Mouse (Mus musculus) embryonic facial prominence, embryonic 13.5 days (tissue): Measurements from ENCODE around the gene Ptpn5. TPM values are rescaled to one million over a fixed set of nuclear protein-coding genes. Genes with fewer than 3 reads are reported as not detected.

Source experiments
- ATAC-seq: fragments of 200-750 bp; cut with Nextera tagmentation; 2 replicates; pipeline ENCODE4 v1.8.0; 2017; ENCODE audit warnings: low read depth; ENCODE audit not compliant: insufficient number of reproducible peaks, insufficient read depth, low FRiP score, low TSS enrichment
- H3K27ac ChIP-seq: fragments of 300-500 bp; sonication (generic); 2 replicates; pipeline ENCODE4 v1.5.1; 2015; ENCODE audit warnings: moderate library complexity, mild to moderate bottlenecking, inconsistent platforms
- H3K27me3 ChIP-seq: fragments of 300-500 bp; sonication (generic); 2 replicates; pipeline ENCODE4 v1.6.1; 2015; ENCODE audit warnings: mild to moderate bottlenecking, inconsistent platforms
- H3K36me3 ChIP-seq: fragments of 300-500 bp; sonication (generic); 2 replicates; pipeline ENCODE4 v1.6.1; 2015; ENCODE audit warnings: mild to moderate bottlenecking, inconsistent platforms
- H3K4me1 ChIP-seq: fragments of 300-500 bp; sonication (generic); 2 replicates; pipeline ENCODE4 v1.6.1; 2015; ENCODE audit warnings: inconsistent platforms
- H3K4me2 ChIP-seq: fragments of 300-500 bp; sonication (generic); 2 replicates; pipeline ENCODE4 v1.6.1; 2015; ENCODE audit warnings: moderate library complexity, mild to moderate bottlenecking, inconsistent platforms
- H3K4me3 ChIP-seq: fragments of 300-500 bp; sonication (generic); 2 replicates; pipeline ENCODE4 v1.5.1; 2015; ENCODE audit warnings: mild to moderate bottlenecking, inconsistent platforms
- H3K9ac ChIP-seq: fragments of 300-500 bp; sonication (generic); 2 replicates; pipeline ENCODE4 v1.6.1; 2015; ENCODE audit warnings: mild to moderate bottlenecking, inconsistent platforms
- H3K9me3 ChIP-seq: fragments of 300-500 bp; sonication (generic); 2 replicates; pipeline ENCODE4 v1.6.1; 2016; ENCODE audit warnings: inconsistent platforms
- WGBS: fragments of 180-500 bp; shearing (Covaris S2); methylation state at CpG from one replicate; pipeline ENCODE4 v1.1.7; 2015; ENCODE audit warnings: mixed read lengths; 5-methylcytosine and 5-hydroxymethylcytosine counted together
- polyA plus RNA-seq: library from polyadenylated mRNA; unstranded; fragments of >200 nt; fragmentation: Nextera tagmentation; extraction: Ambion mirVana; gene quantifications from 2 replicates; pipeline ENCODE4 v1.2.1, GENCODE M21; 2015

Gene Ptpn5
- polyA plus RNA-seq, 1 experiment from 2014 or later = 1.5 TPM

DNA sequence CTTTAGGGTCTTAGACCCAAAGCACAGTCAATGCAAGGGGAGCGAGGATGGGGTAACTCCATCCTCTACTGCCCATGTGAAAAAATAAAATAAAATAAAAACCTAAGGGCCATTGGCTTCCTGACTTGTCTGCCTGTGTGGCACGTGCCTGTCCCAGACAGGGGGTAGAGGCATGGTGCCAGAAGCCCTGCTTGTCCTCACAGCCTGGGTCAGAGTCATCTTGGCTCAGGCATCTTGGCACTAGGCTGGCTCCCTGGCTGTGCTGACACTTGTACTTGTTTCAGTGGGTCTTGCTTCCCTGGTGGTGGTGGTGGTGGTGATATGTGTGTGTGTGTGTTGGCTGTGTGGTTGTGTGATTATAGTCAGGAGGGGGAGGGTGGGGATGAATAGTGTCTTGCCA lies 78.8 kb downstream of the Ptpn5 start:
- peaks cover 21% of the 10 kb centered on the region for H3K4me1 ChIP-seq
- H3K9ac ChIP-seq = no peak overlapping the region
- H3K4me2 ChIP-seq = no peak overlapping the region
- H3K27me3 ChIP-seq = no peaks in the 10 kb centered on the region
- H3K27ac ChIP-seq = no peak overlapping the region
- no peaks in the 10 kb centered on the region for H3K9me3 ChIP-seq
- no peak for ATAC-seq
- H3K36me3 ChIP-seq = peaks cover 6% of the 10 kb centered on the region; the same call in 1 of the 2 replicates
- H3K4me3 ChIP-seq = no peak overlapping the region
- WGBS = 73% methylated on average over 2 of the region's 2 CpGs

DNA sequence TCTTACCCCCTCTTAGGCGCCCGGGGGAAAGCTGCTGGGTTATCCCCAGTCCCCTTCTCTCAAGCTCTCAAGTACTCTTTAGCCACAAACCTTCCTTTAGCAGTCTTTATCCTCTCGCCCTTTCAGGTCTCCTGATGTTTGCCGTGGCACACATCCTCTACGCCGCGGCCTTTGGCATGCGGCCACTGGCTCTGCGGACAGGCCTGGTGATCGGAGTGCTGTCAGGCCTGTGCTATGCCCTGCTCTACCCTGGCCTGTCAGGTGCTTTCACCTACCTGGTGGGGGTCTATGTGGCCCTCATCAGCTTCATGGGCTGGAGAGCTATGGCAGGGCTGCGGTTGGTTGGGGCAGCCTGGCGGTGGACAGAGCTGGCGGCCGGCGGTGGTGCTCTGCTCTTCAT lies 80.2 kb downstream of the Ptpn5 start:
- 94% methylated on average over 15 of the region's 15 CpGs for WGBS
- H3K27me3 ChIP-seq = no peaks in the 10 kb centered on the region
- H3K9ac ChIP-seq = no peak overlapping the region
- no peak overlapping the region for H3K4me3 ChIP-seq
- H3K36me3 ChIP-seq = peaks cover 6% of the 10 kb centered on the region; the same call in 1 of the 2 replicates
- no peak overlapping the region for H3K27ac ChIP-seq
- no peak for ATAC-seq
- no peaks in the 10 kb centered on the region for H3K9me3 ChIP-seq
- H3K4me1 ChIP-seq = peaks cover 21% of the 10 kb centered on the region
- H3K4me2 ChIP-seq = no peak overlapping the region

DNA sequence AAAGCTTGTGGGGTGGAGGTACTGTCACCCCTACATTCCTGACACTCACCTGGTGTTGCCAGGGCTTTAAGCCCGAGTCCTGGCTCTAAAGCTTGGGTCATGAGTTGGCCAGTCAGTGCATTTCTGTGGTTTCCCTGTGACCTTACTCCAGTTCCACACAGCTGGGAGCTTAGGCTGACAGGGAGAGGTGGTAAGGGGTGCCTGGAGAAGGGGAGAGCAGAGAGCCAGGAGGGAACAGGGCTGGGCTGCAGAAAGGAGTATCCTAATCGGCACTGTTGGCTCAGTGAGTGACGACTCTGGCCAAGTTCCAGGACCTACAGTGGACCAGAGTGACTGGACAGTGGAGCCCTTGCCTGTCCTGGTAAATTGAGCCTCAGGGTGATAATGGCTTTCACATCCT lies 81.2 kb downstream of the Ptpn5 start:
- Histone ChIP-seq H3K4me3 (peak overlapping the region; percentile 68; the same call in 1 of the 2 replicates), H3K27ac (peak overlapping the region; percentile 76), H3K4me1 (peaks cover 21% of the 10 kb centered on the region), H3K4me2 (peak overlapping the region; percentile 79), H3K36me3 (peaks cover 6% of the 10 kb centered on the region; the same call in 1 of the 2 replicates), H3K9ac (peak overlapping the region; percentile 75; the same call in 1 of the 2 replicates), H3K9me3 (no peaks in the 10 kb centered on the region), H3K27me3 (no peaks in the 10 kb centered on the region)
- 27% methylated on average over 3 of the region's 3 CpGs for WGBS
- no peak for ATAC-seq

DNA sequence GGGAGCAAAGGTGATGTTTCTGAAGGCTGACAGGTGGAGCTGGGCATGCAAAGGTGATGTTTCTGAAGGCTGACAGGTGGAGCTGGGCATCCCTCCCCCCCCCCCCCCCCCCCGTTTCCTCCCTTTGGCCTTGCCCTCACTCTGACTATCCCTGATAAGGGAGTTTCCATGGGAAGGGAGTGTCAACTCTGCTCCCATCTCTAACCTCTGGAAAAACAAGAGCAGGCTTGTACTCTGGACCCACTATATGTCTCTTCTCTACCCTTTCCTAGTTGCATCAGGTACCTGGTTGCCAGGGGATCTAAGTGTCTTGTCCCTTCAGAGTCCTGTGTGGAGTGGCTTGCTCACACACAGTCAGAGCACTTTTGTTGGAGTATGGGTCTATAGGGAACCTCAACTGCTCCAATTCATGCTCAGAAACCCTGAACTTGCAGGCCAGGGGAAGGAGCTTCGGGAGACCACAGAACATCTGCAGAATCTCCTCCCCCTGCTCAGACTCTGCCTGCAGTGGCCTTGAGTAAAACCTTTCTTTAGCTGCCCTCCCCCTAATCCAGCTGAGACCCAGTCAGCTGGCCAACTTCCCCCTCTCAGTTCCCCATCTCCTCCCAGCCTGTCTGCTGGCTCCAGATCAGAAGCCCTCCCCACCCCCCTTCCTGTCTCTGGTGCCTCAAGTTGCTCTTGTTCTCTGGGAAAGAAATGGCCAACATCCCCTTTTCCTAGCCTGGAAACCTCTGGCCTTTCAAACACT lies 81.9 kb downstream of the Ptpn5 start:
- WGBS = 6% methylated on average over 2 of the region's 2 CpGs
- Histone ChIP-seq H3K9ac (peak overlapping the region; percentile 75), H3K4me2 (peak overlapping the region; percentile 79), H3K4me1 (peaks cover 21% of the 10 kb centered on the region), H3K27me3 (no peaks in the 10 kb centered on the region), H3K4me3 (peak overlapping the region; percentile 68), H3K27ac (peak overlapping the region; percentile 76), H3K9me3 (no peaks in the 10 kb centered on the region), H3K36me3 (peaks cover 6% of the 10 kb centered on the region; the same call in 1 of the 2 replicates)
- no peak for ATAC-seq

DNA sequence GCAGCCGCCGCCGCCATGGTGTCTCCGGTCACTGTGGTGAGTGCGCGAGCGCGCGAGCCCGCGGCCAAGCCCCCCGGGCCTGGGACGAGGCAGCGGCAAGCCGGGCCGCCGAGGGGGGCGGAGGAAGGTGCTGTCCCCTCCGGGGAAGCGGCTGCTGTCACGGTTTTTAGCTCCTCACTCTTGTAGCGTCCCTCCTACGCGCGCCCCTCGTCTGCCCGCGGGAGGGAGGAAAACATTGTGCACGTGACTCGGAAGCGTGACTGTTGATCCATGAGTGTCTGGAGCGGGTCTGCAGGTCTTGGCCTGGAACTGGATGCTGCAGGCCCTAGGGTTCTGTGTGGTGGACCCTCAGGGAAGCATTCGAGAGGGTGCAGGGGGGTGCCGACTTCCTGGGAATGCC lies 82.7 kb downstream of the Ptpn5 start:
- Histone ChIP-seq H3K9ac (peak overlapping the region; percentile 75), H3K36me3 (peaks cover 6% of the 10 kb centered on the region; the same call in 1 of the 2 replicates), H3K27ac (peak overlapping the region; percentile 87), H3K4me3 (peak overlapping the region; percentile 68), H3K4me2 (peak overlapping the region; percentile 79), H3K27me3 (no peaks in the 10 kb centered on the region), H3K9me3 (no peaks in the 10 kb centered on the region), H3K4me1 (peaks cover 21% of the 10 kb centered on the region)
- ATAC-seq = peak; percentile 53
- 0% methylated on average over 34 of the region's 34 CpGs for WGBS

DNA sequence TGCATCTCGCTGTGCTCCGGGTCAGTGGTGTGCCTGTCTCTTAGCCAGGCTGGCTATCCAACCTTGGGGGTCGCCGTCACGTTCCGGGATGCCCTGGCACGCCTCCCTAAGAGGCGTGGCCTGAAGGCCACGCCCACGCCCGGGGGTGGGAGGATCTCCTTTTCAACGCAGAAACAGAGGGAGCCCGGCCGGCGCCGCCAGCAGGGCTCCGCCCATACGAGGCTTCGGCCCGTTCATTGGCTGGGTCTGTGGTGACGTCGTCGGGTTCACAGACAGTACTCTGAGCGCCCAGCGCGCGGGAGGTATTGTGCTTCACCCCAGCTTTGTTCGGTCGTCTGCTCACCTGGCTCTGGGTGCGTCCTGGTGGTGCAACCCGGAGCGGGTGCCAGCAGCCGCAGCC lies 83.1 kb downstream of the Ptpn5 start, which contains the start of gene Tmem86a:
Gene Tmem86a, plus strand, starts transcription at position 236 of the 400 bp plus-strand sequence.
- Histone ChIP-seq H3K9me3 (no peaks in the 10 kb centered on the region), H3K9ac (peak within 1 kb of the TSS; percentile 75), H3K36me3 (peaks cover 6% of the 10 kb centered on the region; the same call in 1 of the 2 replicates), H3K4me1 (peaks cover 21% of the 10 kb centered on the region), H3K4me2 (peak within 1 kb of the TSS; percentile 79), H3K27me3 (no peaks in the 10 kb centered on the region), H3K27ac (peak within 1 kb of the TSS; percentile 87), H3K4me3 (peak within 1 kb of the TSS; percentile 68)
- peak; percentile 98 for ATAC-seq
- WGBS = under 1% methylated on average over 33 of the region's 33 CpGs

DNA sequence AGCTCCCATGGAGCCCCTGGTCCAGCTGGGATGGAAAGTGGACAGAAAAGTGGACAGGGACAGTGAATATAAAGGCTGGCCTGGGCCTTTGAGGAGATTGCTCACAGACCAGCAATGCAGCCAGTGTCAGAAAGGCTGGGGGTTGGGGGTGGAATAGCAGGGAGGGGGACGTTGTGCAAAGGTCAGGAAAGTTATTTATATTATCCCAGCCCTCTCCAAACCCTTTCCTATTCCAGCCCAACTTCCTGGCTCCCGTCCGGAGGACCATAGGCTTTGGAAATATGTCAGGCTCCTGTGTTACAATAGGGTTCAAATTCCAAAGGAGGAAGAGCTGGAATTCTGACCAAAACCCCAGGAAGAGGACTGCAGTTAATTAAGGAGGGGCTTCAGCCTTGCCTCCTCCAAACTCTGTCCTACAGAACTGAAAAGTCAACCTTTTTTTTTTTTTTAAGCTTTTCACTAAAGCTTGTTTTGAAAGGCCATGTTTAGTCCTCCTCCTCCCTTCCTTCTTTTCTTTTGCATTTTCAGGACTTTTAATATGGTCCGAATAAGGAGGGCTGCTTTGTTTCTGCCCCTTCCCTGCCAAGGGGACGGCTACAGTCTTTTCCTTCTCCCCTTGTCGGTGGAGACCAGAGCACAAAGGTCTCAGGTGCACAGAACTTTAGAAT lies 90.5 kb downstream of the Ptpn5 start:
- 32% methylated on average over 6 of the region's 6 CpGs for WGBS
- H3K36me3 ChIP-seq = no peaks in the 10 kb centered on the region
- no peak for ATAC-seq
- H3K4me3 ChIP-seq = no peak overlapping the region
- H3K27ac ChIP-seq = no peak overlapping the region
- H3K4me1 ChIP-seq = 0 out of 2 replicates have a peak, but pooled peaks cover 3% of the 10 kb centered on the region
- H3K9me3 ChIP-seq = no peaks in the 10 kb centered on the region
- no peak overlapping the region for H3K9ac ChIP-seq
- H3K27me3 ChIP-seq = no peaks in the 10 kb centered on the region
- no peak overlapping the region for H3K4me2 ChIP-seq

- Histone ChIP-seq H3K9me3 (no peaks in the 10 kb centered on the region), H3K36me3 (no peaks in the 10 kb centered on the region), H3K27ac (no peak overlapping the region), H3K27me3 (no peaks in the 10 kb centered on the region), H3K4me2 (no peak overlapping the region), H3K9ac (no peak overlapping the region), H3K4me3 (no peak overlapping the region), H3K4me1 (0 out of 2 replicates have a peak, but pooled peaks cover 3% of the 10 kb centered on the region)
- WGBS = 72% methylated on average over 4 of the region's 4 CpGs
- ATAC-seq = no peak
Measured at GRCm38 (mm10) chr7:47042121-47042520, 91.4 kb downstream of the Ptpn5 start.

DNA sequence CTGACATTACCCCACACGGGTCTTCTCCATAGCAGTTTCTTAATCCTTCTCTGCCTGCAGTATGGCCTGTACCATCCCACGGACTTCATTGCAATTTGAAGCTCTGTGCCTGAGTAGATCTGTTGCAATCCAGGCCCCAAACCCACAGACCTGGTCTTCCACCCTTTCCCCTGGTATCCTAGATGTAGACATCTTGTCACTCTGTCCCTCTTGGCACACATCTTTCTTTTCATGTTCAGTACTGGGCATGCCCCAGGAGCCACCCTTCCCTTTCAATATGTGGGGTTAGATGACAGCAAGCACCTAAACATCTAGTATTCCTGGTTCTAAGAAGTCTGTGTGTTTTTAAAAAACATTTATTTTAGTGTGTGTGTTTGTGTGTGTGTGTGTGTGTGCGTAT lies 91.8 kb downstream of the Ptpn5 start:
- Histone ChIP-seq H3K27me3 (no peaks in the 10 kb centered on the region), H3K4me1 (0 out of 2 replicates have a peak, but pooled peaks cover 3% of the 10 kb centered on the region), H3K9ac (no peak overlapping the region), H3K9me3 (no peaks in the 10 kb centered on the region), H3K4me3 (no peak overlapping the region), H3K36me3 (no peaks in the 10 kb centered on the region), H3K4me2 (no peak overlapping the region), H3K27ac (no peak overlapping the region)
- no peak for ATAC-seq
- WGBS = 84% methylated on average over 3 of the region's 3 CpGs

- H3K4me1 ChIP-seq = no peaks in the 10 kb centered on the region
- no peaks in the 10 kb centered on the region for H3K27me3 ChIP-seq
- H3K4me3 ChIP-seq = no peak overlapping the region
- no peak overlapping the region for H3K27ac ChIP-seq
- no peak for ATAC-seq
- WGBS = 81% methylated on average over 8 of the region's 8 CpGs
- H3K9me3 ChIP-seq = no peaks in the 10 kb centered on the region
- no peak overlapping the region for H3K9ac ChIP-seq
- H3K36me3 ChIP-seq = no peaks in the 10 kb centered on the region
- H3K4me2 ChIP-seq = no peak overlapping the region
Measured at GRCm38 (mm10) chr7:47035426-47035825, 98.1 kb downstream of the Ptpn5 start.

- H3K9me3 ChIP-seq = no peaks in the 10 kb centered on the region
- no peaks in the 10 kb centered on the region for H3K27me3 ChIP-seq
- H3K27ac ChIP-seq = no peak overlapping the region
- no peak overlapping the region for H3K4me2 ChIP-seq
- H3K9ac ChIP-seq = no peak overlapping the region
- no peak overlapping the region for H3K4me3 ChIP-seq
- 84% methylated on average over 4 of the region's 4 CpGs for WGBS
- no peaks in the 10 kb centered on the region for H3K4me1 ChIP-seq
- no peaks in the 10 kb centered on the region for H3K36me3 ChIP-seq
- no peak for ATAC-seq
Measured at GRCm38 (mm10) chr7:47034785-47035384, 98.6 kb downstream of the Ptpn5 start.
